Mouse (Mus musculus) spleen, adult 2 months (tissue): Measurements from ENCODE around the gene Gm45783.
"Not testable (repeated sequence)": the region's sequence is repeated elsewhere in the genome, so short reads cannot be mapped to it uniquely, and the experiment has no call there.

Experiments used
- CTCF ChIP-seq: fragments of 200-500 bp; IDR thresholded peaks from 2 replicates; pipeline ENCODE4 v1.5.1; 2011; ENCODE audit warnings: mild to moderate bottlenecking, inconsistent platforms; ENCODE audit not compliant: insufficient read depth, insufficient read length, insufficient replicate concordance; ENCODE audit errors: extremely low read depth
- POLR2A ChIP-seq: fragments of 200-500 bp; IDR thresholded peaks from 2 replicates; pipeline ENCODE4 v1.6.1; 2011; ENCODE audit warnings: low read depth, low read length, inconsistent platforms

DNA sequence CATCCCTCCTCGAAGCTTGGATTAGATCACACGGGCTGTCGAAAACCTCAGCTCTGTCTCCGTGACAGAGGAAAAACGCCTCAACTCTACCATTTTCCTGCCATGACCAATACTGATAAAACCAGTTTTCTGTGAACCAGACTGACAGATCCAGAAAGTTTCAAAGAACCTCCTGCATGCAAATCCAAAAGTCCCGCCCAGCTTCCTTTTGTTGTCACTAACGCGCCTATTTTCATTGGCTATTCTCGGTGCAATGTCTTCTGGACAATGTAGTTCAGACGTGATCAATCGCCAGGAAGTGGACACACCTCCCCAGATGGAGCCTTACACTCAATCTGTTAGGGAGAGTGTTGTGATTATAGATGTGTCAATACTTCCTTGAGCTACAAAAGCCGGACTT lies at the start of gene Gm45783:
- TF ChIP-seq CTCF, POLR2A: not testable (repeated sequence)
